Mouse (Mus musculus): ENCODE results near the gene Cpxm1.

Cpxm1 gene

GRCm38 (mm10) chr2:130397186-130397985 is at the start of gene Cpxm1:
TSS of gene Cpxm1 (minus strand) at chr2:130397574.
- no peak for DNase-seq (ENCODE audit: low spot score in 2 of 2)

GRCm38 (mm10) chr2:130442162-130442561 is 44.8 kb upstream of the Cpxm1 start:
- no peak for DNase-seq (ENCODE audit: low spot score in 2 of 2)

- DNase-seq (ENCODE audit: low spot score in 2 of 2): no peak
Measured at GRCm38 (mm10) chr2:130439840-130440480, 42.6 kb upstream of the Cpxm1 start.

DNA sequence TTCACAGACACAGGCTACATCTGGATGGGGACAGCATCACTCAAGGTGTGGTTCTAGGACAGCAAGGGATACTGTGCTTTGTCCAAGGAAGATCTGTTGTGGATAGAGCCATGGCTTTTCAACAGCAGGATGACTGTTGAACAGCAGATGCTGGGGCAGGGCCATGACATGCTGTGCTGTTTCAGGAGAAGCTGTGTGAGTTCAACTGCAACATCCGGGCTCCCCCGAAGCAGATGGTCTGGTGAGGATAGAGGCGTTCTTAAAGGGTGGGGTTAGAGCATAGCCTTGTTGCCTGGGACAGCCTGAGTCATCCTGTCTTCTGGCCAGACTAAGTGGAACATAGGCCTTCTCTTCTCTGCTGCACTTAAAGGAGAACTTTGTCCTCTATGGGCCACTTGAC is 41.5 kb upstream of the Cpxm1 start:
- no peak for DNase-seq (ENCODE audit: low spot score in 2 of 2)

- DNase-seq (ENCODE audit: low spot score in 2 of 2): no peak
Measured at GRCm38 (mm10) chr2:130436769-130437168, 39.4 kb upstream of the Cpxm1 start.

DNA sequence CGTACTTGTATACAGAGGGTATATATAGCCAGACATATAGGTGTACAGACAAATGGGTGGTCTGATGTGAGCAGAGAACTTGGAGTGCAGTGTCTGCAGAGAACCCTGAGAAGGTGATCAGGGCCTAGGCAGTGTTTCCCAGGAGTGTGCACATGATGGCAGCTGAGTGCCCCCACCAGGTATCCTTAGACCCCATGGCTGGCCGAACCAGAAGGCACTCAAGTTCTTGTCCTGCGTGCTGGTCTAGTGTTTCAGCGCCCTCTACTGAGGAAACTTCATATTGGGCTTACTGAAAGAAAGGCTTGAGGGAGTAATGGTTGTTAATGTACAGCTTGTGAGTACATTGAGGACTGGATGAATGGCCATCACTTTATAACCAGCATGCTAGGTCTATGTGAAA is 35.8 kb upstream of the Cpxm1 start:
- peak; percentile 42 to 51 for DNase-seq (ENCODE audit: low spot score in 2 of 2)

DNA sequence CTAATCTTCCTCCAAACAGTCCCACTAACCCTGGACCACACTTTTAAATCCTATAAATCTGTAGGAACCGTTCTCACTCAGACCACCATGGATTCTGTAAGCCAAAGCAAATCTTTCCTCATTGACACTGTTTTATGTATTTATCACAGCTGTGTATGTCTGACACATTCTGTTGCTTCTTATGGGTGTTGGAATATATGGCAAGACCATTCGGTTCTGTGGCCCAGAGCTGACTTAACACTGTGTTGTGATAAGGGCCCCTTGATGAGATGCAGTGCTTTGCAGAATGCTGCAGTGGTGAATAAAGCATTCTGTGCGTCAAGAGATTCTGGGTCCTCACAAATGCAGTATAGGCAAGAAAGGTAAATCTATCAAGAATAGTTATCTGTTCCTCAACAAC is 34.8 kb upstream of the Cpxm1 start:
- DNase-seq (ENCODE audit: low spot score in 2 of 2): no peak

DNA sequence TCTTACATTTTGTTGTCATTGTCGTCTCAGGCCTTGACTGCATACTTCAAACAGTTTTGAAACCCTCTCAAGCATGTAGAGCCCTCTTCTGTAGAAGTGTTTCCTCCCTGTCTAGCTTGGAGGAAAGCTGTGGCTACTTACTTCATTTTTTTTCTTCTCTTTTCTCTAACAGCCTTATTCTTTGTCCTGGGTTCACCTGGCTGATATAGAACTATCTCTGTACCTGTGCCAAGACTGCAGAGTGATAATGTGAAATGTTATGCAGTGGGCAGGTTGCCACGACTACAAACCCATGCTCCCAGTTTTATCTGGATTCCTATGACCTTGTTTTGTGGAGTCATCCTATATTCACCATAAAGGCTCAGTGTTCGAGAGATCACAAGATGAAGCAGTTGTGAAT is 33.1 kb upstream of the Cpxm1 start:
- DNase-seq (ENCODE audit: low spot score in 2 of 2): no peak

DNA sequence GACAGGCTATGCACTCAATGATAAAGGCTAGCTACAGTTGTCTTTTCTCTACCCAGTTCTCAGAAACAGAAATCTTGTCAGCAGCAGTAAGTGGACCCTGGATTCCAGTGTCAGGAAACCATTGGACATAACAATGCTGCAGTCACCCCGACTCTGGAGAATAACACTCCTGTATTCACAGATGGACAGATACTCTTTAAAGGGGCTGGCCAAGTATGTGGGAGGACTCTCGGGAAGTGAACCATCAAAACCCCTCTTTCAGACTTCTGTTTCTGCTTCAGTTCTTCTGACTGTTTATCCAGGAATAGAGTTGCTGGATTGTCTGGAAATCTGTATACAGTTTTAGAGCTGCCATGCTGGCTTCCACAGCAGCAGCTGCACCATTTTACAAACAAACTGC is 32.5 kb upstream of the Cpxm1 start:
- DNase-seq (ENCODE audit: low spot score in 2 of 2): no peak

- no peak for DNase-seq (ENCODE audit: low spot score in 2 of 2)
Measured at GRCm38 (mm10) chr2:130425112-130425511, 27.7 kb upstream of the Cpxm1 start.

DNA sequence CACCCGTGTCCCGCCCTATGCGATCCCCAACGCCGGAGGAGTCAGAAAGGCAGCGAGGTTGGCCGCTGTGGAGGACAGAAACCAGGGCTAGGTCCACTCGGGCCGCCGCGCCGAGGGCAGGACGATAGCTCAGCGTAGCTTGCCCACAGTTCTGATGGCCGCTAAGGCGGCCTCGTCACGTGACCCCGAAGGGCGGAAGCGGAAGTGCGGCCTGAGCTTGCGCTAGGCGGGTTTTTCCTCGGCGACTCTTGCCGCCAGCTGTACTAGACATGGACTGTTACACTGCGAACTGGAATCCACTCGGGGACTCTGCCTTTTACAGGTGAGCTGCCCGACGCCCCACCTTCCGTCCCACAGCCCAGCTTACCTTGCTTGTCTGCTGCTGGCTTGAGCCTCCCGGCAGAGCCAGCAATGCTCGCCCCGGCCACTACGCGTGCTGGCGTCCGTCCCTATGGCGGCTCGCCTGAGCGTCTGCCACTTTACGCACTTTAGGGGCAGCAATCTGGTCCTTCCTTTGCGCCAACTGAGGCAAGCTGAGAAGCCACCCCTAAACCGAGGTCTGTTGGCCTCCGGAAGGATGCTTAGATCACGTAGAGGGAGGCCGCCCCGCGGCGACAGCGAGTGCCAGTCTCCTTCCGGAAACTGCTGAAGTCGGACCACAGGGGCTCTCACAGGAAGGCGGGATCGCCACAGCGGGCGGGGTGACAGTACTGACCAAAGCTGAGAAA is 26.9 kb upstream of the Cpxm1 start, which contains the start of the genes Vps16 and Pced1a:
Gene Vps16 (plus strand): TSS at position 214 of the 728 bp plus-strand sequence.
Gene Pced1a (minus strand): TSS at position 576 of the 728 bp plus-strand sequence.
- DNase-seq (ENCODE audit: low spot score in 2 of 2): peak; percentile 91

GRCm38 (mm10) chr2:130423397-130424125 is 26.2 kb upstream of the Cpxm1 start:
- DNase-seq (ENCODE audit: low spot score in 2 of 2): peak; percentile 64 to 77

DNA sequence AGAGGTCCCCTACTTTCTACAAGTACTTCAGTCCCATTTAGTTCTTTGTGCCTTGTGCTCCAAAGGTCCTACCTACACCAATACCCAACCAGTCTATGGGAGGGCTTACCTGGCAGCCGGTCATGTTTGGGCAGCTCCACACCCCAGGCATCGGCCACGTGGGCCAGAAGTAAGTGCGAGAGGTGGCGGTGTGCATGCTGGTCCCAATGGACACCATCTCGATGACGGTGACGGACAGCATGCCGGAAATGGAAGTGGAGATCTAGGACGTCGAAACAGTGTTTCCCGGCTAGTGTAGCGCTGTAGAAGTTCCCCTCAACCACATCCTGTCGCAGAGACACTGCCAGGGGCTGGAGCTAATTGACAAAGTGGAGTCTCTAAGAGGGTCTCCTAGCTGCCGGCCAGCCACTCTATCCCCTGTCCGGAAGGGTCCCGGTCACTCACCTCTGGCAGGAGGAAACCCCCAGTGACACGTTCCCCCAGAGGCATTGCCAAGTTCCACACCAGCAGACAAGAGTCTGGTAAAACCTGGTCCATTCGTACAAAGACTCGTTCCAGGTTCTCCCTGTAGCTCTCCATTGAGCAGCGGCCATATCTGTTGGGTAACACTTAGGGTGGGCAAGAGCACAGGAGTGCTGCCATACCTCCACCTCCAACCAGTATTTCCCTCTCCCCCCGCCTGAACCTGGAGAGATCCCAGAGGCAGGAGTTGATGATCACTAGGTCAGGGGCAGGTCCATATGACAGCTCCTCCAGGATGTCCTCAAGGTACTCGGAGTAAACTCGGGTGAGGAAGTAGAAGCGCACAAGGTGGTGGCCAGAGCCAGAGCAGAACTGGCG is 24.6 kb upstream of the Cpxm1 start:
- DNase-seq (ENCODE audit: low spot score in 2 of 2): no peak

DNA sequence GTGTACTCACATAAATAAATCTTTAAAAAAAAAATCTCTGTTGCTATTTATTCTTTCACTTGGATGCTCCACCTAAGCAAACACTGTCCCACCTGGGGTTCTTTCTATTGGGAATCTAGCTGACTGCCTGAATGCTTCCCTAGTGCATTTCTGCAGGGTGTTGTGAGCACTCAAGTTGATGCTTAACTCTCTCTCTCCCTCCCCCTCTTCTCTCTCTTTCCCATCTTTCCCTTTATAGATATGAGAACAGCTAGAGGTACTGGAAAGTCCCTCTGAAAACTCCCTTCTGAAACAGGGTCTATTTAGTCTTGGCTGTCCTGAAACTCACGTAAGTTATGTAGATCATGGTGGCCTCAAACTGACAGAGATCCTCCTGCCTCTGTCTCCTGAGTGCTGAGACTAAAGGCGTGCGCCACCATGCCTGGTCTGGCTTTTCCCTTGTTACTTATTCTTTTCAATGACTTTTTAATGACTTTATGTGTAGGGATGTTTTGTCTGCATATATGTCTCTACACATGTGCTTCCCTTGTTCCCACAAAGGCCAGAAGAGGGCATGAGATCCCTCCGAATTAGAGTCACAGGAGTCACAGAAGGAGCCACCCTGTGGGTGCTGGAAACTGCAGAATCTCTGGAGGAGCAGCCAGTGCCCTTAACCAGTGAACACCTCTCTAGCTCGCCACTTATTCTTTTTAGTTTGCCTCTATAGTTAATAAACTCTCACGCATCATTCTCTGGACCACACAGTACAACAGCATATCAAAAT is 16.9 kb upstream of the Cpxm1 start:
- DNase-seq (ENCODE audit: low spot score in 2 of 2): no peak

GRCm38 (mm10) chr2:130412775-130413174 is 15.4 kb upstream of the Cpxm1 start:
- DNase-seq (ENCODE audit: low spot score in 2 of 2): no peak

- peak; percentile 55 to 60 for DNase-seq (ENCODE audit: low spot score in 2 of 2)
Measured at GRCm38 (mm10) chr2:130411558-130412495, 14.5 kb upstream of the Cpxm1 start.

- no peak for DNase-seq (ENCODE audit: low spot score in 2 of 2)
Measured at GRCm38 (mm10) chr2:130408194-130408593, 10.8 kb upstream of the Cpxm1 start.

GRCm38 (mm10) chr2:130406178-130406577 is 8.8 kb upstream of the Cpxm1 start, which contains the start of gene Tmem239:
TSS of gene Tmem239 (plus strand) at chr2:130406478.
- DNase-seq (ENCODE audit: low spot score in 2 of 2): no peak

- no peak for DNase-seq (ENCODE audit: low spot score in 2 of 2)
Measured at GRCm38 (mm10) chr2:130404939-130405338, 7.6 kb upstream of the Cpxm1 start, which contains the start of the genes Gm28372 and 1700020A23Rik. TSS of gene Gm28372 (plus strand) at chr2:130405239. TSS of gene 1700020A23Rik (plus strand) at chr2:130405259.
